Mouse (Mus musculus): ENCODE results near the gene Nap1l5. TPM values are rescaled to one million over a fixed set of nuclear protein-coding genes. Genes with fewer than 3 reads are reported as not detected.

Nap1l5 gene
- polyA plus RNA-seq, 2 experiments: 2.3 to 3.7 TPM

GRCm38 (mm10) chr6:58932515-58933188 lies 25.8 kb upstream of the Nap1l5 start:
- 67% methylated on average over 12 of the region's 12 CpGs for WGBS

GRCm38 (mm10) chr6:58931149-58931548 lies 24.3 kb upstream of the Nap1l5 start:
- ATAC-seq (ENCODE audit: low FRiP score, low read depth): no peak

More at GRCm38 (mm10) chr6:58932515-58933188, 25.8 kb upstream of the Nap1l5 start:
- no peak for TF ChIP-seq POLR2A (IDR thresholded peaks at IDR 0.05; ENCODE audit: borderline replicate concordance, extremely low read depth, insufficient read depth, insufficient read length)
- no peaks in the 10 kb centered on the region for H3K9me3 ChIP-seq (ENCODE audit: control insufficient read depth, low read length)
- H3K36me3 ChIP-seq (ENCODE audit: control insufficient read depth, insufficient read depth, low read length): no peaks in the 10 kb centered on the region
- no peaks in the 10 kb centered on the region for H3K4me1 ChIP-seq (ENCODE audit: control insufficient read depth, insufficient read depth, low read length)
- ATAC-seq (ENCODE audit: low FRiP score, low read depth) (no peak), DNase-seq (ENCODE audit: low spot score) (no peak)
- no peak overlapping the region for H3K9ac ChIP-seq (ENCODE audit: low read depth, low read length, severe bottlenecking)
- H3K27me3 ChIP-seq (ENCODE audit: control insufficient read depth, insufficient read depth, low read length): no peaks in the 10 kb centered on the region
- H3K4me3 ChIP-seq (replicated peaks; ENCODE audit: low read length): no peak overlapping the region
- no peak overlapping the region for H3K4me2 ChIP-seq (replicated peaks; ENCODE audit: low read depth, low read length, severe bottlenecking)
- no peak overlapping the region for H3K27ac ChIP-seq (replicated peaks; ENCODE audit: low read depth, low read length)

GRCm38 (mm10) chr6:58929911-58930431 lies 23.1 kb upstream of the Nap1l5 start:
- Histone ChIP-seq H3K9me3 (ENCODE audit: control insufficient read depth, low read length) (no peaks in the 10 kb centered on the region), H3K4me1 (ENCODE audit: control insufficient read depth, insufficient read depth, low read length) (no peaks in the 10 kb centered on the region), H3K27ac (replicated peaks; ENCODE audit: low read depth, low read length) (no peak overlapping the region), H3K9ac (ENCODE audit: low read depth, low read length, severe bottlenecking) (no peak overlapping the region), H3K4me2 (replicated peaks; ENCODE audit: low read depth, low read length, severe bottlenecking) (no peak overlapping the region), H3K27me3 (ENCODE audit: control insufficient read depth, insufficient read depth, low read length) (no peaks in the 10 kb centered on the region), H3K4me3 (replicated peaks; ENCODE audit: low read length) (no peak overlapping the region), H3K36me3 (ENCODE audit: control insufficient read depth, insufficient read depth, low read length) (no peaks in the 10 kb centered on the region)
- TF ChIP-seq POLR2A (IDR thresholded peaks at IDR 0.05; ENCODE audit: borderline replicate concordance, extremely low read depth, insufficient read depth, insufficient read length): no peak
- ATAC-seq (ENCODE audit: low FRiP score, low read depth) (no peak), DNase-seq (ENCODE audit: low spot score) (no peak)
- WGBS: 91% methylated on average over 9 of the region's 9 CpGs

More at GRCm38 (mm10) chr6:58931149-58931548, 24.3 kb upstream of the Nap1l5 start:
- no peaks in the 10 kb centered on the region for H3K27me3 ChIP-seq (ENCODE audit: control insufficient read depth, insufficient read depth, low read length)
- WGBS: 84% methylated on average over 4 of the region's 4 CpGs
- H3K9ac ChIP-seq (ENCODE audit: low read depth, low read length, severe bottlenecking): no peak overlapping the region
- no peaks in the 10 kb centered on the region for H3K9me3 ChIP-seq (ENCODE audit: control insufficient read depth, low read length)
- no peak for DNase-seq (ENCODE audit: low spot score)
- H3K4me3 ChIP-seq (replicated peaks; ENCODE audit: low read length): no peak overlapping the region
- TF ChIP-seq POLR2A (IDR thresholded peaks at IDR 0.05; ENCODE audit: borderline replicate concordance, extremely low read depth, insufficient read depth, insufficient read length): no peak
- no peak overlapping the region for H3K27ac ChIP-seq (replicated peaks; ENCODE audit: low read depth, low read length)
- H3K4me2 ChIP-seq (replicated peaks; ENCODE audit: low read depth, low read length, severe bottlenecking): no peak overlapping the region
- no peaks in the 10 kb centered on the region for H3K4me1 ChIP-seq (ENCODE audit: control insufficient read depth, insufficient read depth, low read length)
- H3K36me3 ChIP-seq (ENCODE audit: control insufficient read depth, insufficient read depth, low read length): no peaks in the 10 kb centered on the region

GRCm38 (mm10) chr6:58927881-58928280 lies 21.0 kb upstream of the Nap1l5 start:
- Histone ChIP-seq H3K4me2 (replicated peaks; ENCODE audit: low read depth, low read length, severe bottlenecking) (no peak overlapping the region), H3K4me1 (ENCODE audit: control insufficient read depth, insufficient read depth, low read length) (no peaks in the 10 kb centered on the region), H3K27ac (replicated peaks; ENCODE audit: low read depth, low read length) (no peak overlapping the region), H3K27me3 (ENCODE audit: control insufficient read depth, insufficient read depth, low read length) (no peaks in the 10 kb centered on the region), H3K9me3 (ENCODE audit: control insufficient read depth, low read length) (no peaks in the 10 kb centered on the region), H3K4me3 (replicated peaks; ENCODE audit: low read length) (no peak overlapping the region), H3K9ac (ENCODE audit: low read depth, low read length, severe bottlenecking) (no peak overlapping the region), H3K36me3 (ENCODE audit: control insufficient read depth, insufficient read depth, low read length) (no peaks in the 10 kb centered on the region)
- WGBS: 68% methylated on average over 2 of the region's 2 CpGs
- ATAC-seq (ENCODE audit: low FRiP score, low read depth) (no peak), DNase-seq (ENCODE audit: low spot score) (no peak)
- TF ChIP-seq POLR2A (IDR thresholded peaks at IDR 0.05; ENCODE audit: borderline replicate concordance, extremely low read depth, insufficient read depth, insufficient read length): no peak

GRCm38 (mm10) chr6:58922511-58922910 lies 15.6 kb upstream of the Nap1l5 start:
- WGBS: 80% methylated on average over 5 of the region's 5 CpGs
- Histone ChIP-seq H3K4me1 (ENCODE audit: control insufficient read depth, insufficient read depth, low read length) (no peaks in the 10 kb centered on the region), H3K27me3 (ENCODE audit: control insufficient read depth, insufficient read depth, low read length) (no peaks in the 10 kb centered on the region), H3K4me3 (replicated peaks; ENCODE audit: low read length) (no peak overlapping the region), H3K27ac (replicated peaks; ENCODE audit: low read depth, low read length) (no peak overlapping the region), H3K4me2 (replicated peaks; ENCODE audit: low read depth, low read length, severe bottlenecking) (no peak overlapping the region), H3K9ac (ENCODE audit: low read depth, low read length, severe bottlenecking) (no peak overlapping the region), H3K36me3 (ENCODE audit: control insufficient read depth, insufficient read depth, low read length) (no peaks in the 10 kb centered on the region; the same call in 1 of the 2 replicates), H3K9me3 (ENCODE audit: control insufficient read depth, low read length) (no peaks in the 10 kb centered on the region)
- DNase-seq (ENCODE audit: low spot score) (no peak), ATAC-seq (ENCODE audit: low FRiP score, low read depth) (no peak)
- no peak for TF ChIP-seq POLR2A (IDR thresholded peaks at IDR 0.05; ENCODE audit: borderline replicate concordance, extremely low read depth, insufficient read depth, insufficient read length)
